Mouse (Mus musculus) thymus, postnatal 10 days (tissue): ENCODE measurements at regions not wholly inside any gene's neighbourhood (a gene's known extent, or its start where the extent isn't known, plus 50 kb on each side); places are given as distances from the start of the nearest gene placed in this dataset.
A peak's percentile ranks its signal among the peaks of the same experiment; 100 is the strongest.

Experiments
- DNase-seq, 2 experiments: peaks; one replicate each; pipeline ENCODE4 v3.0.0; 2021; ENCODE audit warnings: low spot score in 2 of 2

GRCm38 (mm10) chrX:42332906-42333305 is 156.6 kb upstream of the Tex13c2 start:
- no peak for DNase-seq

GRCm38 (mm10) chrX:42333631-42334030 is 155.9 kb upstream of the Tex13c2 start:
- no peak for DNase-seq

- peak; percentile 20 to 22 for DNase-seq
These were observed 154.7 kb upstream of the Tex13c2 start for GRCm38 (mm10) chrX:42334794-42335193.

GRCm38 (mm10) chrX:42336772-42337171 is 152.7 kb upstream of the Tex13c2 start:
- DNase-seq: no peak

- no peak for DNase-seq
These were observed 147.1 kb upstream of the Tex13c2 start for GRCm38 (mm10) chrX:42342362-42342761.

- peak; percentile 60 to 77 for DNase-seq
These were observed 146.3 kb upstream of the Tex13c2 start for GRCm38 (mm10) chrX:42342951-42343879.

- no peak for DNase-seq
These were observed 136.8 kb upstream of the Tex13c2 start for GRCm38 (mm10) chrX:42352610-42353254.

GRCm38 (mm10) chrX:42359381-42360172 is 129.9 kb upstream of the Tex13c2 start:
- DNase-seq: no peak

GRCm38 (mm10) chrX:42360173-42360931 is 129.1 kb upstream of the Tex13c2 start:
- DNase-seq: peak; percentile 34 to 35

- no peak for DNase-seq
These were observed 128.5 kb upstream of the Tex13c2 start for GRCm38 (mm10) chrX:42360973-42361372.

GRCm38 (mm10) chrX:42361400-42362028 is 128.0 kb upstream of the Tex13c2 start:
- no peak for DNase-seq

GRCm38 (mm10) chrX:42364137-42364536 is 125.4 kb upstream of the Tex13c2 start:
- no peak for DNase-seq

- no peak for DNase-seq
These were observed 115.6 kb upstream of the Tex13c2 start for GRCm38 (mm10) chrX:42373794-42374398.

- no peak for DNase-seq
These were observed 95.5 kb upstream of the Tex13c2 start for GRCm38 (mm10) chrX:42393836-42394556.

- no peak for DNase-seq
These were observed 93.0 kb upstream of the Tex13c2 start for GRCm38 (mm10) chrX:42396441-42396840.

- no peak for DNase-seq
These were observed 90.7 kb upstream of the Tex13c2 start for GRCm38 (mm10) chrX:42398836-42399235.

- DNase-seq: peak; percentile 46 to 55
These were observed 90.1 kb upstream of the Tex13c2 start for GRCm38 (mm10) chrX:42399343-42399742.

- DNase-seq: no peak
These were observed 88.4 kb upstream of the Tex13c2 start for GRCm38 (mm10) chrX:42401091-42401490.

GRCm38 (mm10) chrX:42401564-42402334 is 87.7 kb upstream of the Tex13c2 start:
- no peak for DNase-seq
